Mouse (Mus musculus): ENCODE measurements at regions not wholly inside any gene's neighbourhood (a gene's known extent, or its start where the extent isn't known, plus 50 kb on each side); places are given as distances from the start of the nearest gene placed in this dataset.
A peak's percentile ranks its signal among the peaks of the same experiment; 100 is the strongest.

- Histone ChIP-seq H3K27me3 (ENCODE audit: poor library complexity, severe bottlenecking) (no peaks in the 10 kb centered on the region), H3K27ac (no peak overlapping the region), H3K36me3 (replicated peaks) (no peaks in the 10 kb centered on the region), H3K9me3 (no peaks in the 10 kb centered on the region), H3K4me3 (no peak overlapping the region), H3K4me1 (no peaks in the 10 kb centered on the region)
- DNase-seq (ENCODE audit: extremely low spot score, low spot score): no peak
- WGBS: 88% methylated on average over 3 of the region's 3 CpGs
These were observed 52.4 kb upstream of the Adcy1 start for GRCm38 (mm10) chr11:7010858-7011257.

- H3K27ac ChIP-seq: no peak overlapping the region
- H3K4me3 ChIP-seq: no peak overlapping the region
- no peaks in the 10 kb centered on the region for H3K9me3 ChIP-seq
- H3K27me3 ChIP-seq (ENCODE audit: poor library complexity, severe bottlenecking): no peaks in the 10 kb centered on the region
- H3K4me1 ChIP-seq: no peaks in the 10 kb centered on the region
- DNase-seq (ENCODE audit: extremely low spot score, low spot score): no peak
- H3K36me3 ChIP-seq (replicated peaks): no peaks in the 10 kb centered on the region
These were observed 64.0 kb upstream of the Adcy1 start for GRCm38 (mm10) chr11:6999329-6999728.

- Histone ChIP-seq H3K36me3 (replicated peaks) (no peaks in the 10 kb centered on the region), H3K4me3 (no peak overlapping the region), H3K9me3 (no peaks in the 10 kb centered on the region), H3K4me1 (no peaks in the 10 kb centered on the region), H3K27ac (no peak overlapping the region), H3K27me3 (ENCODE audit: poor library complexity, severe bottlenecking) (no peaks in the 10 kb centered on the region)
- WGBS: 84% methylated on average over 1 of the region's 1 CpGs
- no peak for DNase-seq (ENCODE audit: extremely low spot score, low spot score)
These were observed 64.5 kb upstream of the Adcy1 start for GRCm38 (mm10) chr11:6998810-6999209.

DNA sequence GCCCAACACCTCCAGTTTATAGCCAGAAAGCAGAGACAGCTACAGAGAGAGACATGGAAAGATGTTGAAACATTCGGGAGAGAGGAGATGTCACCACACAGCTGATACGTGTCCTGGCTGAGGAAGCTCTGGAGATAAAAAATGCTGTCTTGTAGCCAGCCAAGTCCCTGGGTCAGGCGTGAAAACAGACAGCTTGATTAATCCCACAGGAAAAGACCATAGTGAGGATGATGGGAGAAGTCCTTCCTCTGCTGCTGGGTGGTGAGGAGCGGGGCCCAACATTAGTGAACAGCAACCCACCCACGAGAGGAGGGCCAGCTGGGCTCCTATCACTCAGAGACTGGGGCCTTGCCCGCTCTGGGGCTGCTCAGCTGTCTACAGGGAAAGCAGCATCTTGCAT is 65.8 kb upstream of the Adcy1 start:
- H3K4me1 ChIP-seq: no peaks in the 10 kb centered on the region
- no peaks in the 10 kb centered on the region for H3K27me3 ChIP-seq (ENCODE audit: poor library complexity, severe bottlenecking)
- DNase-seq (ENCODE audit: extremely low spot score, low spot score): no peak
- no peak overlapping the region for H3K27ac ChIP-seq
- no peaks in the 10 kb centered on the region for H3K9me3 ChIP-seq
- 91% methylated on average over 6 of the region's 6 CpGs for WGBS
- H3K4me3 ChIP-seq: no peak overlapping the region
- no peaks in the 10 kb centered on the region for H3K36me3 ChIP-seq (replicated peaks)

- Histone ChIP-seq H3K4me1 (0 out of 2 replicates have a peak, but pooled peaks cover 2% of the 10 kb centered on the region), H3K36me3 (replicated peaks) (no peaks in the 10 kb centered on the region), H3K9me3 (no peaks in the 10 kb centered on the region), H3K4me3 (no peak overlapping the region), H3K27me3 (ENCODE audit: poor library complexity, severe bottlenecking) (no peaks in the 10 kb centered on the region), H3K27ac (no peak overlapping the region)
- DNase-seq (ENCODE audit: extremely low spot score, low spot score): no peak
- 86% methylated on average over 2 of the region's 2 CpGs for WGBS
These were observed 69.6 kb upstream of the Adcy1 start for GRCm38 (mm10) chr11:6993731-6994130.

- H3K4me1 ChIP-seq: 0 out of 2 replicates have a peak, but pooled peaks cover 2% of the 10 kb centered on the region
- H3K27ac ChIP-seq: no peak overlapping the region
- 89% methylated on average over 5 of the region's 5 CpGs for WGBS
- no peaks in the 10 kb centered on the region for H3K27me3 ChIP-seq (ENCODE audit: poor library complexity, severe bottlenecking)
- H3K9me3 ChIP-seq: no peaks in the 10 kb centered on the region
- no peaks in the 10 kb centered on the region for H3K36me3 ChIP-seq (replicated peaks)
- DNase-seq (ENCODE audit: extremely low spot score, low spot score): no peak
- no peak overlapping the region for H3K4me3 ChIP-seq
These were observed 71.7 kb upstream of the Adcy1 start for GRCm38 (mm10) chr11:6991626-6992025.

- Histone ChIP-seq H3K4me1 (0 out of 2 replicates have a peak, but pooled peaks cover 2% of the 10 kb centered on the region), H3K4me3 (no peak overlapping the region), H3K9me3 (no peaks in the 10 kb centered on the region), H3K27ac (no peak overlapping the region), H3K27me3 (ENCODE audit: poor library complexity, severe bottlenecking) (no peaks in the 10 kb centered on the region), H3K36me3 (replicated peaks) (no peaks in the 10 kb centered on the region)
- peak; percentile 4 for DNase-seq (ENCODE audit: extremely low spot score, low spot score)
- WGBS: 87% methylated on average over 3 of the region's 3 CpGs
These were observed 72.6 kb upstream of the Adcy1 start for GRCm38 (mm10) chr11:6990711-6991110.

GRCm38 (mm10) chr11:6988884-6989824 is 74.1 kb upstream of the Adcy1 start:
- peak; percentile 2 for DNase-seq (ENCODE audit: extremely low spot score, low spot score)
- H3K27me3 ChIP-seq (ENCODE audit: poor library complexity, severe bottlenecking): no peaks in the 10 kb centered on the region
- no peak overlapping the region for H3K4me3 ChIP-seq
- no peaks in the 10 kb centered on the region for H3K9me3 ChIP-seq
- H3K27ac ChIP-seq: no peak overlapping the region
- WGBS: 91% methylated on average over 8 of the region's 8 CpGs
- H3K4me1 ChIP-seq: 0 out of 2 replicates have a peak, but pooled peaks cover 2% of the 10 kb centered on the region
- no peaks in the 10 kb centered on the region for H3K36me3 ChIP-seq (replicated peaks)

DNA sequence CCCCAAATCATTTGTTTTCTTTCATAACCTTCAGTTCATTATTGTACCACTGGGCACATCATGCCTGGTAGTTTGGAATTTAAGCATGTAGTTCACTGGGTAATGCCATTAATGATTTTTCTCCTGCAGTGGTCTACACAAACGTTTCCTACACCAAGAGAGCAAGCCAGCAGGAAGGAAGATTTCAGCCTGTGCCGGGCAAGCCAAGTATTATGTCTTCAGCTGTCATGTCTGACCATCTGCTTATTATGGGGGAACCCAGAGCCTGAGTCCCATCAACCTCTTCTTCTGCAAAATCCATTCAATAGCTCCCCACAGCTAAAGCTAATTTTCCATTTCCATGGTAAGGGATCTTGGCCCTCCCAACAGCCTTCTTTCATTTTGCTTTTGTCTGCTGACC is 75.3 kb upstream of the Adcy1 start:
- H3K9me3 ChIP-seq: no peaks in the 10 kb centered on the region
- no peak overlapping the region for H3K27ac ChIP-seq
- H3K27me3 ChIP-seq (ENCODE audit: poor library complexity, severe bottlenecking): no peaks in the 10 kb centered on the region
- 0 out of 2 replicates have a peak, but pooled peaks cover 2% of the 10 kb centered on the region for H3K4me1 ChIP-seq
- H3K4me3 ChIP-seq: no peak overlapping the region
- H3K36me3 ChIP-seq (replicated peaks): no peaks in the 10 kb centered on the region
- no peak for DNase-seq (ENCODE audit: extremely low spot score, low spot score)
- 75% methylated on average over 2 of the region's 2 CpGs for WGBS

GRCm38 (mm10) chr11:6987105-6987504 is 76.2 kb upstream of the Adcy1 start:
- no peak for DNase-seq (ENCODE audit: extremely low spot score, low spot score)
- Histone ChIP-seq H3K27ac (no peak overlapping the region), H3K27me3 (ENCODE audit: poor library complexity, severe bottlenecking) (no peaks in the 10 kb centered on the region), H3K36me3 (replicated peaks) (no peaks in the 10 kb centered on the region), H3K4me3 (no peak overlapping the region), H3K9me3 (no peaks in the 10 kb centered on the region), H3K4me1 (0 out of 2 replicates have a peak, but pooled peaks cover 2% of the 10 kb centered on the region)
- WGBS: 89% methylated on average over 1 of the region's 1 CpGs

GRCm38 (mm10) chr11:6982076-6982475 is 81.2 kb upstream of the Adcy1 start:
- 93% methylated on average over 7 of the region's 7 CpGs for WGBS
- peak; percentile 7 for DNase-seq (ENCODE audit: extremely low spot score, low spot score)
- Histone ChIP-seq H3K36me3 (replicated peaks) (no peaks in the 10 kb centered on the region), H3K9me3 (no peaks in the 10 kb centered on the region), H3K27ac (no peak overlapping the region), H3K27me3 (ENCODE audit: poor library complexity, severe bottlenecking) (no peaks in the 10 kb centered on the region), H3K4me1 (no peaks in the 10 kb centered on the region), H3K4me3 (no peak overlapping the region)

- no peaks in the 10 kb centered on the region for H3K27me3 ChIP-seq (ENCODE audit: poor library complexity, severe bottlenecking)
- 92% methylated on average over 3 of the region's 3 CpGs for WGBS
These were observed 83.6 kb upstream of the Adcy1 start for GRCm38 (mm10) chr11:6979656-6980055.

GRCm38 (mm10) chr11:6969196-6969595 is 94.1 kb upstream of the Adcy1 start:
- H3K9me3 ChIP-seq: no peaks in the 10 kb centered on the region
- no peak overlapping the region for H3K4me3 ChIP-seq
- no peak overlapping the region for H3K27ac ChIP-seq
- 67% methylated on average over 1 of the region's 1 CpGs for WGBS
- H3K4me1 ChIP-seq: no peaks in the 10 kb centered on the region
- DNase-seq (ENCODE audit: extremely low spot score, low spot score): no peak
- no peaks in the 10 kb centered on the region for H3K27me3 ChIP-seq (ENCODE audit: poor library complexity, severe bottlenecking)
- H3K36me3 ChIP-seq (replicated peaks): no peaks in the 10 kb centered on the region

More at GRCm38 (mm10) chr11:6979656-6980055, 83.6 kb upstream of the Adcy1 start:
- Histone ChIP-seq H3K4me3 (no peak overlapping the region), H3K27ac (no peak overlapping the region), H3K4me1 (no peaks in the 10 kb centered on the region), H3K9me3 (no peaks in the 10 kb centered on the region), H3K36me3 (replicated peaks) (no peaks in the 10 kb centered on the region)
- DNase-seq (ENCODE audit: extremely low spot score, low spot score): no peak
